Mouse (Mus musculus): Measurements from ENCODE around the gene Ss18l1. TPM values are rescaled to one million over a fixed set of nuclear protein-coding genes. Genes with fewer than 3 reads are reported as not detected.

The Ss18l1 gene
- total and polyA plus RNA-seq, 3 experiments: 2.5 to 4.3 (median 4.2) TPM

- Histone ChIP-seq H3K9me3 (replicated peaks) (no peaks in the 10 kb centered on the region), H3K4me1 (ENCODE audit: insufficient read depth, low read depth, low read length) (no peaks in the 10 kb centered on the region), H3K4me3 (ENCODE audit: low read depth, low read length) (no peak overlapping the region), H3K36me3 (replicated peaks) (no peaks in the 10 kb centered on the region), H3K27me3 (ENCODE audit: insufficient read depth, low read length) (peaks cover 39% of the 10 kb centered on the region)
- ATAC-seq (ENCODE audit: extremely low read depth, insufficient number of reproducible peaks, low FRiP score, poor library complexity, severe bottlenecking) (no peak), DNase-seq (ENCODE audit: low spot score) (no peak)
- TF ChIP-seq GATA1 (IDR thresholded peaks at IDR 0.05; ENCODE audit: borderline replicate concordance, low read length) (no peak), GATA2 (IDR thresholded peaks at IDR 0.05; ENCODE audit: borderline replicate concordance, low read depth, low read length) (no peak), POLR2AphosphoS5 (IDR thresholded peaks at IDR 0.05; ENCODE audit: insufficient replicate concordance, low read depth, low read length) (no peak), TAL1 (conservative IDR thresholded peaks at IDR 0.05; ENCODE audit: low read depth, low read length) (no peak), CTCF (IDR thresholded peaks at IDR 0.05; ENCODE audit: low read depth, low read length) (no peak)
Measured at GRCm38 (mm10) chr2:180010686-180011085, 31.6 kb upstream of the Ss18l1 start.

DNA sequence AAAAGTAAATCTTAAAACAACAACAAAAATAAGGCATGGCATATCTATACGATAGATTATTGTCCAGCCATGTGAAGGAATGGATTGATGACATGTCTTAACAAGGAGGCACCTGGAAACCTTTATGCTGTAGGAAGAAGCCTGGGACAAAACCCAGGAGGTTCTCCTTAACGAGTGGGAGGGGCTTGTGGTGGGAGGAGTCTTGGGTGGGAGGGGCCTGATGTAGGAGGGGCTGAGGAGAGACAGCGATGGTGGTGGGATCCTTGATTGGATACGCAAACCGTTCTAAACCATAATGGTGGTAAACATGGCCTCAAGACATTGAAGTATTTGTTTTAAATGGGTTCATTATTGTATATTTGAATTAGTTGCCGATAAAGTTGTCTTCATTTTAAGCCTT, 30.9 kb upstream of the Ss18l1 start:
- Histone ChIP-seq H3K4me1 (ENCODE audit: insufficient read depth, low read depth, low read length) (no peaks in the 10 kb centered on the region), H3K4me3 (ENCODE audit: low read depth, low read length) (no peak overlapping the region), H3K27me3 (ENCODE audit: insufficient read depth, low read length) (peaks cover 35% of the 10 kb centered on the region), H3K9me3 (replicated peaks) (no peaks in the 10 kb centered on the region), H3K36me3 (replicated peaks) (no peaks in the 10 kb centered on the region)
- DNase-seq (ENCODE audit: low spot score): no peak
- TF ChIP-seq CTCF (IDR thresholded peaks at IDR 0.05; ENCODE audit: low read depth, low read length) (no peak), GATA2 (IDR thresholded peaks at IDR 0.05; ENCODE audit: borderline replicate concordance, low read depth, low read length) (no peak), POLR2AphosphoS5 (IDR thresholded peaks at IDR 0.05; ENCODE audit: insufficient replicate concordance, low read depth, low read length) (no peak)
- no peak for ATAC-seq (ENCODE audit: extremely low read depth, insufficient number of reproducible peaks, low FRiP score, poor library complexity, severe bottlenecking)

GRCm38 (mm10) chr2:180013686-180014085, 28.6 kb upstream of the Ss18l1 start:
- Histone ChIP-seq H3K27me3 (ENCODE audit: insufficient read depth, low read length) (peaks cover 48% of the 10 kb centered on the region), H3K36me3 (replicated peaks) (no peaks in the 10 kb centered on the region), H3K9me3 (replicated peaks) (no peaks in the 10 kb centered on the region), H3K4me3 (ENCODE audit: low read depth, low read length) (no peak overlapping the region), H3K4me1 (ENCODE audit: insufficient read depth, low read depth, low read length) (no peaks in the 10 kb centered on the region)
- DNase-seq (ENCODE audit: low spot score): no peak
- TF ChIP-seq GATA2 (IDR thresholded peaks at IDR 0.05; ENCODE audit: borderline replicate concordance, low read depth, low read length): no peak
- no peak for TF ChIP-seq TAL1 (conservative IDR thresholded peaks at IDR 0.05; ENCODE audit: low read depth, low read length)
- TF ChIP-seq POLR2AphosphoS5 (IDR thresholded peaks at IDR 0.05; ENCODE audit: insufficient replicate concordance, low read depth, low read length): no peak
- TF ChIP-seq GATA1 (IDR thresholded peaks at IDR 0.05; ENCODE audit: borderline replicate concordance, low read length): no peak
- no peak for TF ChIP-seq CTCF (IDR thresholded peaks at IDR 0.05; ENCODE audit: low read depth, low read length)
- ATAC-seq (ENCODE audit: extremely low read depth, insufficient number of reproducible peaks, low FRiP score, poor library complexity, severe bottlenecking): no peak

DNA sequence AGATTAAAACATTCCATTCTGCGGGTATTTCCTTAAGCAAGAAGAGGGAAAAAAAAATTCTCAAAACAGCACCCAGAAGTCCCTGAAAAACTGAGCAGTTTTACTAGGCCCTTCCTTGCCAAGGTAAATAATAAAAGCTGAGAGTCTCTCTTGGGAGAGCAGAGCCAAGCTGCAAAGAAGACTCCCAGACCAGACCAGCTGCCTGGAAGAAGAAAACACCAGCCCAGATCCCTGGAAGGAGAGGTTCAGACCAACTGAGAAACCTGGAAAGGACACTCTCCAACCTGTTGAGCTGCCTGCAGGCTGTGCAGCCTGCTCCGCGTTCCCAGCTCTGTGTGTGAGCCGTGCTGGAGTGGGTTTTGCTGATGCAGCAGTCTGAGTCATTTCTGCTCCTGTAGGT, 24.7 kb upstream of the Ss18l1 start:
- ATAC-seq (ENCODE audit: extremely low read depth, insufficient number of reproducible peaks, low FRiP score, poor library complexity, severe bottlenecking) (no peak), DNase-seq (ENCODE audit: low spot score) (no peak)
- Histone ChIP-seq H3K9me3 (replicated peaks) (no peaks in the 10 kb centered on the region), H3K4me3 (ENCODE audit: low read depth, low read length) (no peak overlapping the region), H3K4me1 (ENCODE audit: insufficient read depth, low read depth, low read length) (no peaks in the 10 kb centered on the region), H3K36me3 (replicated peaks) (no peaks in the 10 kb centered on the region), H3K27me3 (ENCODE audit: insufficient read depth, low read length) (peaks cover 85% of the 10 kb centered on the region)
- TF ChIP-seq GATA2 (IDR thresholded peaks at IDR 0.05; ENCODE audit: borderline replicate concordance, low read depth, low read length): no peak
- TF ChIP-seq POLR2AphosphoS5 (IDR thresholded peaks at IDR 0.05; ENCODE audit: insufficient replicate concordance, low read depth, low read length): no peak
- no peak for TF ChIP-seq CTCF (IDR thresholded peaks at IDR 0.05; ENCODE audit: low read depth, low read length)
- no peak for TF ChIP-seq TAL1 (conservative IDR thresholded peaks at IDR 0.05; ENCODE audit: low read depth, low read length)
- no peak for TF ChIP-seq GATA1 (IDR thresholded peaks at IDR 0.05; ENCODE audit: borderline replicate concordance, low read length)

GRCm38 (mm10) chr2:180018573-180018972, 23.7 kb upstream of the Ss18l1 start:
- Histone ChIP-seq H3K9me3 (replicated peaks) (no peaks in the 10 kb centered on the region), H3K27me3 (ENCODE audit: insufficient read depth, low read length) (peaks cover 92% of the 10 kb centered on the region), H3K4me3 (ENCODE audit: low read depth, low read length) (no peak overlapping the region), H3K36me3 (replicated peaks) (no peaks in the 10 kb centered on the region), H3K4me1 (ENCODE audit: insufficient read depth, low read depth, low read length) (peaks cover 9% of the 10 kb centered on the region)
- TF ChIP-seq GATA1 (IDR thresholded peaks at IDR 0.05; ENCODE audit: borderline replicate concordance, low read length) (no peak), TAL1 (conservative IDR thresholded peaks at IDR 0.05; ENCODE audit: low read depth, low read length) (no peak), GATA2 (IDR thresholded peaks at IDR 0.05; ENCODE audit: borderline replicate concordance, low read depth, low read length) (no peak), CTCF (IDR thresholded peaks at IDR 0.05; ENCODE audit: low read depth, low read length) (no peak)
- no peak for ATAC-seq (ENCODE audit: extremely low read depth, insufficient number of reproducible peaks, low FRiP score, poor library complexity, severe bottlenecking)
- no peak for DNase-seq (ENCODE audit: low spot score)

DNA sequence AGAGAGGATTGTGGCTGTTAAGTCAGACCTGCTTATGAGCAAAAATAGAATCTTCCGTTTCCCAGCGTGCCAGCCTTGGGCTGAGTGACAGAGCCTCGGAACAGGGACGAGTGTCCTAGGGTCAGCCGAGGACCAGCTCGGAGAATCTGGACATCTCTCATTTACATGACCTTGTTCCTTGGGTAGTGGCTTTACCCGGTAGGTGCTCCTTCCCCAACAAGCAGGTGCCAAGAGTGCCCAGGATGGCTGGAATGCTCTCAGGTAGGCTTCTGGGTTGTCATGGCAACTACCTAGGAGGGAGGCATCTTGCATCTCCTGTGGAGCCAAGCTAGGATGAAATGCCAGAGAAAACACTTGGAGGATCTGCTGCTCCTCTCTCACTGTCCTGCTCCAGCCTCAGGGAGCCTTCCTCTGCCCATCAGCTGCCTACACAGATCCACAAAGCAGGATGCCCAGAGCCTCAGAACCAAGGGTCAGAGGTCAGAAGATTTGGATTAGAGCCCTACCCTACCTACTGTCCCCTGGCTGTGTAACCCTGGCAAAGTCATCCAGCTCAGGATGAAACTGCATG, 22.1 kb upstream of the Ss18l1 start:
- Histone ChIP-seq H3K9me3 (replicated peaks) (no peaks in the 10 kb centered on the region), H3K4me3 (ENCODE audit: low read depth, low read length) (no peak overlapping the region), H3K4me1 (ENCODE audit: insufficient read depth, low read depth, low read length) (peaks cover 17% of the 10 kb centered on the region), H3K36me3 (replicated peaks) (no peaks in the 10 kb centered on the region), H3K27me3 (ENCODE audit: insufficient read depth, low read length) (peaks cover 77% of the 10 kb centered on the region)
- ATAC-seq (ENCODE audit: extremely low read depth, insufficient number of reproducible peaks, low FRiP score, poor library complexity, severe bottlenecking) (no peak), DNase-seq (ENCODE audit: low spot score) (no peak)
- TF ChIP-seq POLR2AphosphoS5 (IDR thresholded peaks at IDR 0.05; ENCODE audit: insufficient replicate concordance, low read depth, low read length) (no peak), GATA2 (IDR thresholded peaks at IDR 0.05; ENCODE audit: borderline replicate concordance, low read depth, low read length) (no peak), TAL1 (conservative IDR thresholded peaks at IDR 0.05; ENCODE audit: low read depth, low read length) (no peak), CTCF (IDR thresholded peaks at IDR 0.05; ENCODE audit: low read depth, low read length) (no peak)
